Mouse (Mus musculus) large intestine, adult 2 months (tissue): Measurements from ENCODE around the gene F13b. TPM values are rescaled to one million over a fixed set of nuclear protein-coding genes. Genes with fewer than 3 reads are reported as not detected.
A peak's percentile ranks its signal among the peaks of the same experiment; 100 is the strongest.

Source experiments
- DNase-seq: peaks from one replicate; pipeline ENCODE4 v3.0.0-alpha.2; 2012; ENCODE audit warnings: low read depth, low spot score
- WGBS: fragments of 180-500 bp; shearing (Covaris S2); methylation state at CpG from one replicate; pipeline ENCODE4 v1.1.7; 2018; 5-methylcytosine and 5-hydroxymethylcytosine counted together
- polyA plus RNA-seq: library from polyadenylated mRNA; depleted of rRNA; stranded (reverse); fragments of >200 nt; gene quantifications from 2 replicates; pipeline ENCODE4 v1.2.3, GENCODE M21; 2012; rRNA removed

F13b gene
- polyA plus RNA-seq: not detected in 2 replicates

DNA sequence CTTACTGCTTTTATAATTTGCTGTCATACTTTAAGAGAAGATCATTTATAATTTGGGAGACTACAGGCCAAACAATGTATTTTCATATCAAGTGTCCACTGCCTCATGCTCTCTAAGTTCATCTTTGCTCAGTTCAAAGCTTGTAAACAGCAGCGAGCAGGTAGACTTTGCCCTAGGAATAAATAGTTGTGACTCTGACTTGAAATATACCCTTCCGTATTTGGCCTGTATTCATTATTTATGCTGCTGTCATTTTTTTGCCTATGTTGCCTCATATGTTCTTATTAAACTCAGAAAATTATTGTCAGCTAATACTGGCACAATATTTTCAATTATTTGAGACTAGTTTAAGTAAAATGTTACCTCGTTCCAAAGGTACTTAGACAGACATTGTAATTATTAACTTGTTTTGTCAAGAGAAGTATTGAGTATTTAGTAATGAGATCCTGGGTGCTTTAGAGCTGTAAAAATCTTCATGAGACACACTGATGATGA, at the start of gene F13b:
Gene F13b (plus strand): TSS at position 445 of the 495 bp plus-strand sequence.
- WGBS: 43% methylated on average over 3 of the region's 3 CpGs
- no peak for DNase-seq

DNA sequence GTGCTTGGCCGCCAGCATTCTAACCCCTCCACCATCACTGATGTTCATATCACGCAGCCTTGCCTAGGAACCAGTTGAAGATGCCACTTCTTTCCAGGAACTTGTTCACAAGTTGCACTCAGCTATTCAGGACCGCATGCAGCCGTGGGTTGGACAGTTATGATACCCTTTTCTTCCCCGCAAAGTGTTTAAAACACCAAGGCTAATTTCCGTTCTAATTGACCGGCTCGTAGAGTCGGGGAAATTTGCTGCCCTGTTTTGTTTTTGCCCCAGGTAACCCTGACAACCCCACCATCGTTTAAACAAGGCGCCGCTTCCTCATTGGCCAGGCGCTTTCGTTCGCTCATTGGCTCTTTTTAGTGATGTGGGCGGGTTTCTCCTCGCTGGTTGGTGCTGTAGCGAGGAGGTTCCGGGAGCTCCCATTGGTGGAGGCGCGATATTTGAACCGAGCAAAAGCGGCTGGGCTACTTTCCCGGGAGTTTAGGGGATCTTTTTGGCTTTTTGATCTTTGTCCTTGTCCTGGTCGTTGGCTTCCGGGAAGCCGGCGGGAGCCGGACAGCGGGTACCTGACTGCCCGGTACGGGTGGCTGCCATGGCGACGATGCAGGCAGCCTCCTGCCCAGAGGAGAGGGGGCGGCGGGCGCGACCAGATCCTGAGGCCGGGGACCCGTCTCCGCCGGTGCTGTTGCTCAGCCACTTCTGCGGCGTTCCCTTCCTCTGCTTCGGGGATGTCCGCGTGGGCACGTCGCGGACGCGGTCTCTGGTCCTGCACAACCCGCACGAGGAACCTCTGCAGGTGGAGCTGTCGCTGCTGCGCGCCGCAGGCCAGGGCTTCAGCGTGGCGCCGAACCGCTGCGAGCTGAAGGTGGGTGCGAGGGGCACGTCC, 46.9 kb upstream of the F13b start, which contains the start of gene Aspm:
Gene Aspm (plus strand): TSS at position 433 of the 886 bp plus-strand sequence.
- peak; percentile 90 for DNase-seq
- under 1% methylated on average over 65 of the region's 65 CpGs for WGBS

DNA sequence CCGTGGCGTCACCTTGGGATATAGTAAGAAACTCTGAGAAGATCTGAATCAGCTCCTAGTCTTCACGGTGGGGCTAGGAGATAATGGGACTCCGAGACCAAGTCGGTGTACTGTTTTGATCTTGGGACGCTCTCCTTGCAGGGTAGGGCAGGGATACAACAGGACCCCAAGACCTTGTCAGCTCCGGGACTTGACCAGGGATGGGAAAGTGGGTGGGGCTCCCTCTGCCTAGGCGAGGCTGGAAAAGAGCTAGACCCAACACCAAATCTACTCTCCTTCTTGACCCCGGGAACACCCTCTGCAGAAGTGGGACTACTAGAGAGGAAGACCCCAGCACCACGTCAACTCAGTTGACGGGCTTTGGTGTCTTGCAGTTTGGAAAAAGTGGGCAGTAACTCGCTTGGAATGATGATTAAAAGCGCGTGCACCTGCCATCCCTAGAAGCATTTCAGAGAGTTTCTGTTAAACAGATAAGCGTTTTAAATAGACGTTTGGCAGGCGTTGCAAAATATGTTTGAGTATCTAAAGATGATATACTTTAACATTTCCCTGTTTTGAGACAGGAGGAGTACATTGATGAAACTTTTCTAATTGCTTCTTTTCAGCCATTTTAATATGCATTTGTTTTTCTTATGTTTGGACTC, 46.2 kb upstream of the F13b start:
- 2% methylated on average over 17 of the region's 17 CpGs for WGBS
- no peak for DNase-seq

DNA sequence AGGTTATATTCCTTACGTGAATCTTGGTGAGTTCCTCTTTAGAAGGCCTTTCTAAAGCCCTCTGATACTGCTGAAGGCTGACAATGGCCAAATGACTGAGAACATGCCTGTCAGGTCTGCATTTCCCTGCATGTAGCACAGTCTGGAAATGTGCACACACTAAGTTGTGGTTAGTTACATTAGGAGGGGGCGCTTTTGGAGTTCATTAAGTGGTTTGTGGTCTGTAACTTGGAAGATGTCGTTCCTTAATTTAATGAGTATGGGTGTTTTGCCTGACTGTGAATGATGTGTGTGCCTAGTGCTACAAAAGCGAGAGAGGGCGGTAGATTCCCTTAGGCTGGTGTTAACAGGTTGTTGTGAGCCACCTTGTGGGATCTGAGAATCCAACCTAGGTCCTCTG, 40.7 kb upstream of the F13b start:
- DNase-seq: no peak
- WGBS: 84% methylated on average over 5 of the region's 5 CpGs

DNA sequence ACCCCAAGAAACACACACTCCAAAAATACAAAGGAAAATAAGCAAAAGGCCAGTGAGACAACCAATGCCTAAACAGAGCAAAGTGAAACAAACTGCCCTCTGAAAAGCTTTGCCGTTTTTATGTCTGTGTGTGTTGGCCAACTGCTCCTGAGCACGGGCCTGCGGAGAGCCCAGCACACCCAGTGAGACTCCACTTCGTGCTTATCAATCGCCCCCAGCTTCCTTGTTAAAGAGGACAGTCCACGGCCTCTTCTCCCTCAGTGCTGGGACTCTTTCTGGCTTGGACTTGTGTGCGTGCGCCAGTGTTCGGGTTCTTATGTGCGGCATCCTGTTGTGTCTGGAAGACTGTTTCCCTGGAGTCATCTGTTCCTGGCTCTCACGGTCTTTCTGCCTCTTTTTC, 35.6 kb upstream of the F13b start:
- DNase-seq: no peak
- WGBS: 90% methylated on average over 11 of the region's 11 CpGs

DNA sequence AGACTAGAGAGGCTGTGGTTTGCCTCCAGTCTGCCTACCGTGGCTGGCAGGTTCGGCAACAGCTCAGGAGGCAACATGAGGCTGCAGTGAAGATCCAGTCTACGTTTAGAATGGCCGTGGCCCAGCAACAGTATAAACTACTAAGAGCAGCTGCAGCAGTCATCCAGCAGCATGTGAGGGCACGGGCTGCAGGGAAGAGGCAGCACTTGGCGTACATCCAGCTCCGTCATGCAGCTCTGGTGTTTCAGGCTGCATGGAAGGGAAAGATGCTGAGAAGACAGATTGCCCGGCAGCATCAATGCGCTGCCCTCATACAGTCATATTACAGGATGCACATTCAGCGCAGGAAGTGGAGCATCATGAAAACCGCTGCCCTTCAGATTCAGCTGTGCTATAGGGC, 22.6 kb upstream of the F13b start:
- no peak for DNase-seq
- WGBS: 91% methylated on average over 11 of the region's 11 CpGs

DNA sequence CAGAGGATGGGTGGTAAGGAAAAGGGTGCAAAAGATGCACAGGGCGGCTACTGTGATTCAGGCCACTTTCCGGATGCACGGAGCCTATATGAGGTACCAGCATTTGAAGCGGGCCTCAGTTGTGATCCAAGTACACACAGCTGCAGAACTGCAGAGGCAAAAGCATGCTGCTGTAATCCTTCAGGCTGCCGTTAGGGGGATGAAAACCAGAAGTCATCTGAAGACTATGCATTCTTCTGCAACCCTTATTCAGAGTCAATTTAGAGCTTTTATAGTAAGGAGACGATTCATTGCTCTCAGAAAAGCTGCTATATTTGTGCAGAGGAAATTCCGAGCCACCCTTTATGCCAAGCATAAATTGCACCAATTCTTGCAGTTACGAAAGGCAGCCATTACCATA, 21.3 kb upstream of the F13b start:
- 89% methylated on average over 8 of the region's 8 CpGs for WGBS
- no peak for DNase-seq

DNA sequence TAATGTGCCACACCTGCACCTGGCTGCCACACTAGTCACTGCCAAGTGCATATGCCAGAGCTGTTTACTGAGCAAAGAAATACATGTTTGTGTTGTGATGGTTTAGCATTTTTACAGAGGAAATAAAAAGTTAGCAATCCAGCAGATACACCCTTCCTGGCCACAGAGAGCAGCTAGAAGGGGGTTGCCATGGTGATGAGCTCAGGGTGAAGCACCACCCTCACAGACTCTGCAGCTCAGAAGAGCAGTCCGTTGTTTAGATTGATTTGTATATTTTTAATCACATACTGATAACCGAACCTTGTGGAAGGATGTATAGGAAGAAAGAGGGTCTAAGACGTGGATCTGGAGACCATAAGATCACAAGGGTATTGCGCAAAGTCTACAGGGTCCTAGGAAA, 20.4 kb upstream of the F13b start:
- no peak for DNase-seq
- 82% methylated on average over 4 of the region's 4 CpGs for WGBS

DNA sequence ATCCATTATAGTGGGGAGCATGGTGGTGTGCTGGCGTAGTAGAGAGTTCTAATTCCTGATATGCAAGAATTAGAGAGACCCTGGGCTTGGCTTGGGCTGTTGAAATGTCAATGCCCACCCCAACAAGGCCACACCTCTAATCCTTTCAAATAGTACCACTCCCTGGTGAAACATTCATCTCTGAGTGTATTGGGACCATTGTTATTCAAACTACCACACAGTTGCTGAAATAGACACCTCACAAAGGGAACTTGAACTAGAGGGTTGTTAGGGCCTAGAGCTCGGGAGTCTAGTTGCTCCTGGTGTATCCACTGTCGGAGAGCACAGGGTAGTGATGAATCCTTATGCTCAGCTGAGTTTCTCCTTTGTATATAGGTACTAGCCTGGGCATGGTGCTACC, 6.9 kb upstream of the F13b start:
- no peak for DNase-seq
- 89% methylated on average over 3 of the region's 3 CpGs for WGBS

DNA sequence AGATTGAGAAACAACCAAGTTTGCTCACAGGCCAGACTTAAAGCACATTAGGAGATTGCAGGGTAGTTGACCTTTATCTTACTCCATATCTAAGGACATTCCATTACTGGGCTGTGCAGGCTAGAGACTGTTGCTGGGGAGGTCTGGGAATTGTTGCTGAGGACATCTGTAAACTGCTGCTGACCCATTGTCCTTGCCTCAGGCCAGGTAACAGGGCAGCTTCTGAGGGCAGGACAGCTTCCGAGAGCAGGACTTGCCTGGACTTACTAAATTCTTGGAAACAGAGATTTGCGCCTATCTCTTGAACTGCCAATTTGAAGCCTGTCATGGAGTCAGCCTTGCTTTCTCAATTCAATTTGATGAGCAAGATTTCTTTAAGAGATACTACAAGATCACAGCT, 6.1 kb upstream of the F13b start:
- 100% methylated on average over 2 of the region's 2 CpGs for WGBS

DNA sequence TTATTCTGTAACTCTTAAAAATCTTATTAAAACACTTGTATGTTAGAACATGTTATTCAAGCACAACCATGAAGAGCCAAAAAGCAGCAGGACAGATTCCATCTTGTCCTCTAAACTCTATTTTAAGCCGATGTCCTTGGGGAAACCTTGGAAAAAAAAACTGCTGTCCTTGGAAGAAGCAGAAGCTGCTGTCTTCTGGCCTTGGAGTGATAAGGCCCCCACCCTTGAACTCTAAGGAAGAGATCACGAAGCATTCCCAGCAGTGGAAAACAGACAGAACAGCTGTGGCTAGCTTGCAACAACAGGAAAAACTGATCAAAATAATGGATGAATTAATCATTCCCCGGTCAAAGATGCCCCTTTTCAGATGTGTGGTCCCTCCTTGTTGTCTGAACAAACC, 5.3 kb upstream of the F13b start:
- whole genome bisulfite sequencing: 87% methylated on average over 3 of the region's 3 CpGs
- no peak for DNase-seq

More for the DNA sequence above, 6.1 kb upstream of the F13b start:
- DNase-seq: no peak

DNA sequence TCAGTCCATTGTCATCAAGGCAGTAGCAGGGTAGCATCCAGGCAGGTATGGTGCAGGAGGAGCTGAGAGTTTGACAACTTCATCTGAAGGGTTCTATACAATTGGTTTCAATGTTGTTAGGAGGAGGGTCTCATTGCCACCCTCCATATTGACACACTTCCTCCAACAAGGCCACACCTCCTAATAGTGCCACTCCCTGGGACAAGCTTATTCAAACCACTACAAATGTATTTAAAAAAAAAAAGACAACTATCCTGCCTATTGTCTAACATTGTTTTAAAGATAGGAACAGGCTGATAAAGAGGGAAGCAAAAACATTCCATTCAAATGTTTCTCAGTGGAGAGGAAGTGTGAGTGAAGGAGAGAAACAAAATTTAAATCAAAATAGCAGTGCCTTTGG, 1.8 kb upstream of the F13b start:
- no peak for DNase-seq

DNA sequence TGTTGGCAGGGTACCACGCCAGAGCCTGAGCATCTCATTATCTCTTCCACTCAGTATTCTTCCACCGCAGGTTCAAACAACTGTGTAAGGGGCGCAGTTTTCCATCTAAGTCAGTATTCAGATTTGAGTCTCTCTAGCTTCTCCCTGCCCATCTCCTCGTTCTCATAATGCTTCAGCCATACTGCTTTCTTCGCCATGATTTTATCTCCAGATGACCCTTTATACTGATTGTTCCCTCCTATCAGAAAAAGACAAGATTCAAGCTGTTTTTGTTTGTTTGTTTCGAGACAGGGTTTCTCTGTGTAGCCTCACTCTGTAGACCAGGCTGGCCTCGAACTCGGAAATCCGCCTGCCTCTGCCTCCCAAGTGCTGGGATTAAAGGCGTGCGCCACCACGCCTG, 13.1 kb downstream of the F13b start:
- 85% methylated on average over 12 of the region's 12 CpGs for WGBS

DNA sequence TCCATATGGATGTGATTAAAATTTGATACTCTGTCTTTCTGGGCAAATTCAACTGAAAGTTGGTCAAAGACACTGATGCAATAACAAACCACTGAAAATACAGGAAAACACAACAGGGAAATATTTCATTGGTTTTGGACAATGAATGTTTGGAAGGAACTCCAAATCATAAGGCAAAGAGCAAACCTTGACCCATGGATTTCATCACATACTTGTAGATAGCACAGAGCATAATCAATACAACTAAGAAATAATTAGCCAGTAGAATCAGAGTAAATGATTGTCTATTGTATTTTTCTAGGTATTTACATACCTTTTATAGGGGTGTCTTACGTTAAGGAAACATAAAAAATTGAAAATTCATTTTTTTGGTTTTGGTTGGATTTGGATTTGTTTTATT, 47.0 kb downstream of the F13b start:
- no peak for DNase-seq
- 67% methylated on average over 1 of the region's 1 CpGs for WGBS

More for the DNA sequence above, 13.1 kb downstream of the F13b start:
- no peak for DNase-seq

DNA sequence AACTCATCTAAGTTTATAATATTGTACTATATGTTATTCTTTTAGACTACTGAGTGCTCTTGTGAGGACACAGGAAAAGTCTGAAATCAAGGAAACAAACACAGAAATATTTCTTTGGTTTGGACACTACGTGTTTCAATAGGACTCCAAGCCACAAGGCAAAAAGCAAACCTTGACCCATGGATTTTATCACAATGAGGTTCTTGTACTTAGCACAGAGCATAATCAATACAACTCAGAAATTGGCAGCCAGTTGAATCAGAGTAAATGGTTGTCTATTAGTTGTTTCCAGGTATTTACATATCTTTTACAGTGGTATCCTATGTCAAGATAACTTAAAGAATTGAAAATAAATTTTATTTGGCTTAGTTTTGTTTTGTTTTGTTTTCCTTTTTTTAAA, 49.8 kb downstream of the F13b start:
- DNase-seq: no peak
- 79% methylated on average over 1 of the region's 1 CpGs for WGBS

DNA sequence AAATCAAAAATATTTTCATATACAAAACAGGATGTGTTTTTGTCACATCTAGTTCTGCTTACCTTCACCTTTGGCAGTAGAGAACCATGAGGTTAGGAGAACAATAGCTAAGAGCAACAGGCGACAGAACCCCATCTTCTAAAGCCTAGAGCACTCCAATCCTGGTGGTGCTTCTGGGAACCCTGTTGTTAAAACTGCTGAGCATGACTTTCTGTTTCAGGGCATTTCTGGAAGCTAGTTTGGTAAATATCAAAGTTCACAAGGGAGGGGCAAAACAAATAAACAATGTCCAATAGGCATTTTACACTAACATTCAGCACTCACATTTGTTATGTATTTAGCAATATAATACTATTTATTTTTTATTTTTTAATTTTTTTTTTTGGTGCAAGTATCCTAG, 58.5 kb downstream of the F13b start, which contains the start of gene Cfhr1:
Gene Cfhr1 (minus strand): TSS at position 249 of the 400 bp plus-strand sequence.
- WGBS: 51% methylated on average over 1 of the region's 1 CpGs
- no peak for DNase-seq

Other genes starting within 250 kb of the F13b start
- not detected in 2 replicates for gene Crb1, start 124.6 kb upstream of the F13b start, polyA plus RNA-seq
- 1.3 and 2.8 TPM in 2 replicates for gene Zbtb41, start 79.4 kb upstream of the F13b start, polyA plus RNA-seq
- 0.76 and 0.93 TPM in 2 replicates for gene Aspm, start 46.9 kb upstream of the F13b start, polyA plus RNA-seq
- not detected in 2 replicates for gene Cfhr1, start 58.6 kb downstream of the F13b start, polyA plus RNA-seq